9 mouse cellular contexts compared by ENCODE assay signal in genomic region chr6:43242061-43242460, GRCm38 (mm10). TPM values are rescaled to one million over a fixed set of nuclear protein-coding genes. Genes with fewer than 3 reads are reported as not detected.
A peak's percentile ranks its signal among the peaks of the same experiment; 100 is the strongest.
DNase-seq lines count a peak whose midpoint lies in the region; ATAC-seq and TF ChIP-seq lines count a peak whose summit lies in the region.
"Had no signal": no experiment of that assay in that cellular context is flagged by ENCODE, and none has a peak within 500 bp of the region (broad histone marks: within the 10 kb centered on the region; RNA-seq: fewer than 3 reads in every experiment).

No protein-coding gene starts in this region.

- H3K4me3 ChIP-seq in CH12.LX (replicated peaks in 1 of 3; ENCODE audit: low read depth in 2 of 3, low read length in 2 of 3, poor library complexity in 1 of 3), result no peak overlapping the region
- no peak overlapping the region for H3K4me3 ChIP-seq in forebrain, embryonic 12.5 days (replicated peaks)
- H3K4me3 ChIP-seq: forebrain, embryonic 13.5 days had no signal

- dilution Hi-C loops in CH12.LX (cut with MboI; ENCODE audit: extremely low pct_ligation_motif_present, extremely low pct_unique_long_range_greater_than_20kb, low sequenced_read_pairs), result no loop called here

- TF ChIP-seq POLR2A in CH12.LX (IDR thresholded peaks at IDR 0.05; ENCODE audit: low read depth, low read length), result no peak

- no peak for TF ChIP-seq EP300 in CH12.LX (IDR thresholded peaks at IDR 0.05; ENCODE audit: low read length)

- no peaks in the 10 kb centered on the region for H3K79me2 ChIP-seq in CH12.LX (replicated peaks; ENCODE audit: control insufficient read depth, extremely low read depth, insufficient read depth, poor library complexity, severe bottlenecking)

- H3K4me2 ChIP-seq in CH12.LX (ENCODE audit: insufficient read depth, low read depth, poor library complexity, severe bottlenecking), result no peak overlapping the region
- no peak overlapping the region for H3K4me2 ChIP-seq in forebrain, embryonic 12.5 days
- H3K4me2 ChIP-seq: forebrain, embryonic 13.5 days had no signal

- H3K9me3 ChIP-seq in CH12.LX (replicated peaks; ENCODE audit: low read length), result no peaks in the 10 kb centered on the region
- no peaks in the 10 kb centered on the region for H3K9me3 ChIP-seq in forebrain, embryonic 12.5 days
- H3K9me3 ChIP-seq: forebrain, embryonic 13.5 days had no signal

- peak; percentile 21 to 64; a peak in 2 of 4 replicates for TF ChIP-seq CTCF in CH12.LX (conservative IDR thresholded peaks at IDR 0.05 in 1 of 2, IDR thresholded peaks at IDR 0.05 in 1 of 2; ENCODE audit: low read depth in 2 of 2, low read length in 2 of 2)

- H3K4me1 ChIP-seq in CH12.LX (ENCODE audit: control insufficient read depth in 1 of 2, insufficient read depth in 2 of 2), result no peaks in the 10 kb centered on the region
- no peaks in the 10 kb centered on the region for H3K4me1 ChIP-seq in forebrain, embryonic 12.5 days
- H3K4me1 ChIP-seq: forebrain, embryonic 13.5 days had no signal

- 18% methylated on average over 4 of the region's 4 CpGs for WGBS in forebrain, embryonic 12.5 days

- peak; percentile 23 for TF ChIP-seq RAD21 in CH12.LX (IDR thresholded peaks at IDR 0.05; ENCODE audit: low read depth, low read length)

- ATAC-seq in hematopoietic stem cell, adult 5-6 weeks (replicated peaks in 1 of 2; ENCODE audit: insufficient read depth in 1 of 2, low FRiP score in 2 of 2, low TSS enrichment in 1 of 2, low read depth in 1 of 2, poor library complexity in 2 of 2, severe bottlenecking in 2 of 2), result peak; percentile 88 to 90
- ATAC-seq in forebrain, embryonic 12.5 days (ENCODE audit: low FRiP score), result no peak
- ATAC-seq: forebrain, embryonic 13.5 days had no signal

- peak; percentile 25 for DNase-seq in kidney, postnatal 14 days
- DNase-seq in kidney, adult 18-20 months, result no peak
- DNase-seq in 416B (ENCODE audit: low read depth), result peak; percentile 36
- DNase-seq in CH12.LX (ENCODE audit: extremely low read depth), result peak; percentile 41
- DNase-seq in layer of hippocampus, postnatal 25 days (ENCODE audit: extremely low spot score in 1 of 2, low spot score in 1 of 2), result no peak
- DNase-seq in gastrocnemius, postnatal 25 days, result no peak

- no peaks in the 10 kb centered on the region for H3K27me3 ChIP-seq in CH12.LX (replicated peaks)
- no peaks in the 10 kb centered on the region for H3K27me3 ChIP-seq in forebrain, embryonic 12.5 days
- H3K27me3 ChIP-seq: forebrain, embryonic 13.5 days had no signal

- H3K9ac ChIP-seq in CH12.LX (ENCODE audit: insufficient read depth, low read depth), result no peak overlapping the region
- H3K9ac ChIP-seq in forebrain, embryonic 12.5 days, result no peak overlapping the region
- H3K9ac ChIP-seq: forebrain, embryonic 13.5 days had no signal

- H3K36me3 ChIP-seq in CH12.LX (replicated peaks in 1 of 2; ENCODE audit: control insufficient read depth in 1 of 2, insufficient read depth in 1 of 2, low read length in 1 of 2), result no peaks in the 10 kb centered on the region
- H3K36me3 ChIP-seq in forebrain, embryonic 12.5 days (replicated peaks), result no peaks in the 10 kb centered on the region

- in situ Hi-C loops in CH12.LX (cut with MboI; ENCODE audit: low pct_ligation_motif_present, low pct_unique_long_range_greater_than_20kb, low sequenced_read_pairs), result no loop called here

- no peak overlapping the region for H3K27ac ChIP-seq in CH12.LX (ENCODE audit: insufficient read depth, low read depth)
- H3K27ac ChIP-seq in forebrain, embryonic 12.5 days, result no peak overlapping the region
- H3K27ac ChIP-seq: forebrain, embryonic 13.5 days had no signal

TF ChIP-seq in CH12.LX, 34 proteins besides CTCF, POLR2A, EP300 and RAD21:
- TF ChIP-seq CHD2 (IDR thresholded peaks at IDR 0.05; ENCODE audit: low read length), result no peak
- peak; percentile 42 for TF ChIP-seq SMC3 (IDR thresholded peaks at IDR 0.05; ENCODE audit: low read depth, low read length)
- no peak for TF ChIP-seq KAT2A (IDR thresholded peaks at IDR 0.05; ENCODE audit: insufficient replicate concordance, low read length)
- no peak for TF ChIP-seq GABPA (IDR thresholded peaks at IDR 0.05; ENCODE audit: insufficient replicate concordance, low read depth, low read length)
- TF ChIP-seq ZKSCAN1 (IDR thresholded peaks at IDR 0.05; ENCODE audit: borderline replicate concordance, low read depth, low read length), result no peak
TF ChIP-seq in CH12.LX: peak in this region for 1.

RNA-seq across cellular contexts. Expression of gene Olfr47, which starts 10.7 kb away (rescaled TPM):
- not detected in 2 replicates for total RNA-seq in CH12.LX (2012; rRNA removed)
- total RNA-seq in CH12.LX (2014; rRNA removed), result not detected in 2 replicates
- not detected in 2 replicates for polyA plus RNA-seq in CH12.LX (2012; ENCODE audit: insufficient read length, low read depth)
- not detected in 2 replicates for total RNA-seq in hematopoietic stem cell, adult 5-6 weeks (2017)
- not detected for total RNA-seq in layer of hippocampus, postnatal 25 days (2021)
- not detected in 2 replicates for polyA plus RNA-seq in forebrain, embryonic 12.5 days (2016; fragmentation: Nextera tagmentation; extraction: Ambion mirVana)
- total RNA-seq in gastrocnemius, postnatal 25 days (2021), result not detected
- polyA plus RNA-seq: forebrain, embryonic 13.5 days had no signal

RNA-seq across cellular contexts. Expression of gene Arhgef5, which starts 23.3 kb away (rescaled TPM):
- total RNA-seq in CH12.LX (2012; rRNA removed) (not detected in 2 replicates), CH12.LX (2014; rRNA removed) (not detected in 2 replicates)
- polyA plus RNA-seq in CH12.LX (2012; ENCODE audit: insufficient read length, low read depth), result not detected in 2 replicates
- total RNA-seq in hematopoietic stem cell, adult 5-6 weeks (2017), result 16.7 and 30.3 TPM in 2 replicates
- 1 to 10 TPM; 2.0 to 2.2 TPM for total RNA-seq in layer of hippocampus, postnatal 25 days (2021)
- polyA plus RNA-seq in forebrain, embryonic 12.5 days (2016; fragmentation: Nextera tagmentation; extraction: Ambion mirVana), result 2.9 and 3.5 TPM in 2 replicates
- total RNA-seq in gastrocnemius, postnatal 25 days (2021), result 1 to 10 TPM; 2.6 to 3.4 TPM

RNA-seq across cellular contexts. Expression of gene Olfr434, which starts 29.2 kb away (rescaled TPM):
- not detected in 2 replicates for total RNA-seq in CH12.LX (2012; rRNA removed)
- not detected in 2 replicates for total RNA-seq in CH12.LX (2014; rRNA removed)
- polyA plus RNA-seq in CH12.LX (2012; ENCODE audit: insufficient read length, low read depth), result not detected in 2 replicates
- not detected in 2 replicates for total RNA-seq in hematopoietic stem cell, adult 5-6 weeks (2017)
- not detected for total RNA-seq in layer of hippocampus, postnatal 25 days (2021)
- not detected in 2 replicates for polyA plus RNA-seq in forebrain, embryonic 12.5 days (2016; fragmentation: Nextera tagmentation; extraction: Ambion mirVana)
- not detected for total RNA-seq in gastrocnemius, postnatal 25 days (2021)
- polyA plus RNA-seq: forebrain, embryonic 13.5 days had no signal

RNA-seq across cellular contexts. Expression of gene Olfr435, which starts 45.1 kb away (rescaled TPM):
- total RNA-seq in CH12.LX (2012; rRNA removed) (not detected in 2 replicates), CH12.LX (2014; rRNA removed) (not detected in 2 replicates)
- not detected in 2 replicates for polyA plus RNA-seq in CH12.LX (2012; ENCODE audit: insufficient read length, low read depth)
- total RNA-seq in hematopoietic stem cell, adult 5-6 weeks (2017), result not detected in 2 replicates
- not detected for total RNA-seq in layer of hippocampus, postnatal 25 days (2021)
- not detected in 2 replicates for polyA plus RNA-seq in forebrain, embryonic 12.5 days (2016; fragmentation: Nextera tagmentation; extraction: Ambion mirVana)
- total RNA-seq in gastrocnemius, postnatal 25 days (2021), result not detected
- polyA plus RNA-seq: forebrain, embryonic 13.5 days had no signal

Comparison
In these comparisons a context has a peak if more than half of its experiments do, and no peak if none do; other contexts are left out.
1. DNase-seq: peak in kidney, postnatal 14 days (single experiment), 416B (single experiment) and CH12.LX (single experiment); none in kidney, adult 18-20 months (single experiment), layer of hippocampus, postnatal 25 days (0 of 2) and gastrocnemius, postnatal 25 days (single experiment).